Mouse (Mus musculus) left cerebral cortex, adult 6 months (tissue): Measurements from ENCODE around the gene Slc17a8. TPM values are rescaled to one million over a fixed set of nuclear protein-coding genes. Genes with fewer than 3 reads are reported as not detected.

Experiments
- long read RNA-seq, 2 experiments: library from polyadenylated mRNA; unstranded; transcript quantifications; one replicate each; pipeline ENCODE4 v2.0.0; 2019 to 2020
- polyA plus RNA-seq: library from polyadenylated mRNA; unstranded; fragments of <200 nt; fragmentation: Nextera tagmentation; gene quantifications from 2 replicates; pipeline ENCODE4 v1.2.3, GENCODE M21; 2021

Gene Slc17a8
- polyA plus RNA-seq, result 0.26 and 0.53 TPM in 2 replicates
- long read RNA-seq, experiment 1, full-length matches to known transcripts, result 2 of 2 reads
- long read RNA-seq, experiment 1, partial matches to known transcripts, result 0 of 2 reads
- long read RNA-seq, experiment 1, other reads (novel, unspliced or antisense), result 0 of 2 reads
- long read RNA-seq, experiment 2, result 0 reads

DNA sequence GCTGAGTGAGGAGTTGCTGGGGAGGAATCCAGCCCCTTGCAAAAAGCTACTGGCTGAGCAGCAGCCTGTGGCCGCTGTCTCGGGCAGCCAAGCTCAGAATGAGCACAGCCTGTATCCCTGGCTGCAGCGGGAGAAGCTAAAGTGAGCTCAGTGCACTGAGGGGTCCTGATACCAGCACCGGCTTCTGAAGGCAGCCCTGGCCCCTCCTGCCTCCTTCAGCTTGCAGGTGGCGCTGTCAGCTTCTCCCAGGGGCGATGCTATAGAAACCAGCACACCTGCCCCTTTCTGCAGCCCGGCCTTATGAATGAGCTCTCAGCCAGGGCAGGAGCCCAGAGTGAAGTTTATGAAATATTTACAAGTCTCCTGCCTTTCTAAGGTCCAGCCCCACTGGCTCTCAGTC lies at the start of gene Slc17a8:
Slc17a8 (minus strand) TSS at position 125 of the 400 bp plus-strand sequence.

DNA sequence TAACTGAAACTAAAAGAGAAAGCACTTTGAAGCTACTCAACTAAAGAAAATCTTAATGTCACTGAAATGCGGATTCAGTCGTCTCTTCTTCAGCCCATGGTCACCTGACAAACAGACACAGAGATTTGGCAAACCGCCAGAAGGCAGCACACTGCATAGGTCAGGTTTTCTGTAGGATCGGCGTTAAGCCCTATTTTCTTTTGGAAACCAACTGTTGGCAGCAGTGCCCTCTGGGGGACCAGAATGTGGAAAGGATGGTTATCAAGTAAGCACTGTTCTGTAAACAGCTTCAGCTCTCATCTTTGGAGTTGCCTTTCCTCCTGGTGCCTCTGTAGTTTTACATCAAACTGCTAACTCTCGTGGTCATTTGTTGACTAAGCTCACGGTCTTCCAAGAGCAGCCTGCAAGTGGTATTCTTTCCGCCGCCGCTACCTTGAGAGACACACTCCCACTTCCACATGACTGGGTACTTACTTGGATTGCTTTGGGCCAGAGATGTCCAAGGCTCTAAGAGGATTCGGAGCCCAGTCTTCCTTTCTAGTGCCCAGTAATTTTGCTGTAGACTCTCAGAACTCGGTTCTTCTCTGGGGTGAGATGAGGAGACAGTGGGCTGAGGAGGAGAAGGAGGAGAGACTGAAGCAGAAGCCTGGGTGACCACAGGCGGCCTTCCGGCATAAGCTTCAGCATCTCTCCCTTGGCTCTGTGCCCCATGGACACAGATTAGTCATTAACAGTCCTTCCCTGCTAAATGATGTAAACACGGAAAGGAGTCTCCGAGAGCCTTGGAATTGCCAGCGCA lies 87.9 kb downstream of the Slc17a8 start, which contains the start of gene Nr1h4:
Nr1h4 (minus strand) TSS at position 657 of the 799 bp plus-strand sequence.

Other genes with a start within 250 kb of the Slc17a8 start
- gene Gas2l3, start 177.3 kb downstream of the Slc17a8 start, polyA plus RNA-seq, result 0.95 and 1.2 TPM in 2 replicates
- gene Nr1h4, start 87.7 kb downstream of the Slc17a8 start, polyA plus RNA-seq, result 0.20 TPM in 1 of 2 replicates, not detected in the other
- gene Scyl2, start 65.0 kb upstream of the Slc17a8 start, polyA plus RNA-seq, result 5.6 and 5.8 TPM in 2 replicates
- 26.3 and 51.1 TPM in 2 replicates for gene Actr6, start 111.0 kb upstream of the Slc17a8 start, polyA plus RNA-seq
- gene Uhrf1bp1l, start 123.7 kb upstream of the Slc17a8 start, polyA plus RNA-seq, result 36.3 and 46.8 TPM in 2 replicates